Mouse (Mus musculus) urinary bladder, postnatal 4 days (tissue): ENCODE results near the gene E2f8.

Source experiments
- DNase-seq, 2 experiments: peaks; one replicate each; pipeline ENCODE4 v3.0.0; 2021 to 2022; ENCODE audit warnings: low spot score in 2 of 2

The E2f8 gene

GRCm38 (mm10) chr7:48881486-48881885 lies at the start of gene E2f8:
E2f8 (minus strand) TSS chr7:48881596.
- peak; percentile 78 to 84 for DNase-seq

GRCm38 (mm10) chr7:48930399-48930798 lies 49.0 kb upstream of the E2f8 start:
- no peak for DNase-seq

- peak; percentile 37 to 68 for DNase-seq
These were observed 47.0 kb upstream of the E2f8 start for GRCm38 (mm10) chr7:48928364-48928763.

GRCm38 (mm10) chr7:48925214-48925613 lies 43.8 kb upstream of the E2f8 start:
- no peak for DNase-seq

GRCm38 (mm10) chr7:48923620-48924019 lies 42.2 kb upstream of the E2f8 start:
- no peak for DNase-seq

- no peak for DNase-seq
These were observed 37.0 kb upstream of the E2f8 start for GRCm38 (mm10) chr7:48918389-48918788.

- no peak for DNase-seq
These were observed 36.6 kb upstream of the E2f8 start for GRCm38 (mm10) chr7:48917988-48918387.

GRCm38 (mm10) chr7:48917463-48917862 lies 36.1 kb upstream of the E2f8 start:
- DNase-seq: no peak

GRCm38 (mm10) chr7:48914630-48915506 lies 33.5 kb upstream of the E2f8 start:
- DNase-seq: no peak

GRCm38 (mm10) chr7:48911146-48911545 lies 29.8 kb upstream of the E2f8 start:
- no peak for DNase-seq

- no peak for DNase-seq
These were observed 28.9 kb upstream of the E2f8 start for GRCm38 (mm10) chr7:48910282-48910681.

GRCm38 (mm10) chr7:48909342-48909671 lies 27.9 kb upstream of the E2f8 start:
- DNase-seq: no peak

GRCm38 (mm10) chr7:48908521-48909341 lies 27.3 kb upstream of the E2f8 start, which contains the start of gene Nav2:
Nav2 (plus strand) TSS chr7:48908716.
- DNase-seq: no peak

- no peak for DNase-seq
These were observed 21.1 kb upstream of the E2f8 start for GRCm38 (mm10) chr7:48902454-48902853.

- no peak for DNase-seq
These were observed 19.2 kb upstream of the E2f8 start for GRCm38 (mm10) chr7:48900408-48901167.

- no peak for DNase-seq
These were observed 17.0 kb upstream of the E2f8 start for GRCm38 (mm10) chr7:48898416-48898815.

- DNase-seq: no peak
These were observed 16.3 kb upstream of the E2f8 start for GRCm38 (mm10) chr7:48897539-48898163.

- DNase-seq: no peak
These were observed 14.7 kb upstream of the E2f8 start for GRCm38 (mm10) chr7:48896051-48896450.

- DNase-seq: no peak
These were observed 14.1 kb upstream of the E2f8 start for GRCm38 (mm10) chr7:48895475-48895874.

- no peak for DNase-seq
These were observed 13.4 kb upstream of the E2f8 start for GRCm38 (mm10) chr7:48894763-48895162.

- peak in 1 of 2 experiments; percentile 73 for DNase-seq
These were observed 12.8 kb upstream of the E2f8 start for GRCm38 (mm10) chr7:48894152-48894551.

GRCm38 (mm10) chr7:48893093-48893492 lies 11.7 kb upstream of the E2f8 start:
- no peak for DNase-seq
